19 mouse cellular contexts compared by ENCODE assay signal in the genomic region with DNA sequence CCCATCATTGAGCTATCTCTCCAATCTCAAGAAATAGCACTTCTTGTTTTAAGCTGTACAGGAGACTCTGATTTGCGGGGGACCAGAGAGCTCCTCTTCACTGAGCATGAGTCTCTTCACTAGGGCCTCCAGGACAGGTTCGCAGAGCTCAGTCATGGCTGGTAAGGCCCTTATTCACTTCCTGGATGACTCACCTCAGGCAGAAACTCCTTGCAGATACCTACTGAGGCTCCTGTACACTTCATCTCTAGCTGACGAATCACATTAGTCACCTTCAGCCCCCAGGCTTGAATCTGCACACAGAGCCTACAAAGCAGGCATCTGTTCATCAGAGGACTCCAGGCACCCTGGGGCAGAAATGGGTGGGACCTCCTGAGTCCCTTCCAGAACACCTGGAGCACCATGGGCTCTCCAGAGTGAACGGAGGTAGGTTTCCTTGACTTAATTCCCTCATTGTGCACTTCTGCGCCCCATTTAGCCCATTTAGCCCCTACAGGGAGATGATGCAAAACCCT.
A peak's percentile ranks its signal among the peaks of the same experiment; 100 is the strongest.
DNase-seq lines count a peak whose midpoint lies in the region; ATAC-seq and TF ChIP-seq lines count a peak whose summit lies in the region.
"Had no signal": no experiment of that assay in that cellular context is flagged by ENCODE, and none has a peak within 500 bp of the region (broad histone marks: within the 10 kb centered on the region; RNA-seq: fewer than 3 reads in every experiment).

No protein-coding gene starts in this region.

- H3K4me1 ChIP-seq in intestine, embryonic 15.5 days (replicated peaks) = peaks cover 28% of the 10 kb centered on the region
- H3K4me1 ChIP-seq: midbrain, embryonic 15.5 days had no signal

- POLR2A ChIA-PET in Patski (lab: Charles Lee) = no interaction called here

- no peak for TF ChIP-seq CTCF in Patski (IDR thresholded peaks at IDR 0.05)

- H3K9me3 ChIP-seq in intestine, embryonic 15.5 days = no peaks in the 10 kb centered on the region
- H3K9me3 ChIP-seq: forebrain, embryonic 12.5 days; heart, embryonic 13.5 days; hindbrain, embryonic 13.5 days; midbrain, embryonic 15.5 days had no signal

- H3K4me2 ChIP-seq in intestine, embryonic 15.5 days (replicated peaks) = no peak overlapping the region
- H3K4me2 ChIP-seq: forebrain, embryonic 12.5 days; heart, embryonic 13.5 days; hindbrain, embryonic 13.5 days; midbrain, embryonic 15.5 days had no signal

- peak; percentile 13 for DNase-seq in retina, postnatal 1 day
- no peak for DNase-seq in retina, embryonic 14.5 days (ENCODE audit: low spot score)
- DNase-seq in Patski (ENCODE audit: low read depth, low spot score) = no peak
- DNase-seq in embryo, embryonic 10 days (ENCODE audit: low spot score) = no peak
- DNase-seq in neural tube, embryonic 10.5 days (ENCODE audit: extremely low spot score, low spot score) = no peak
- no peak for DNase-seq in kidney, postnatal 4 days
- DNase-seq: cerebellum, adult 11-12 months; cerebellum, postnatal 36 days; gastrocnemius, postnatal 25 days; kidney, adult 2 months; liver, postnatal 0 days; thymus, postnatal 25 days had no signal

- peak; percentile 78 for ATAC-seq in Patski
- peak; percentile 64 for ATAC-seq in intestine, embryonic 15.5 days
- ATAC-seq: liver, postnatal 0 days; midbrain, embryonic 15.5 days had no signal

- in situ Hi-C loops in Patski (cut with MboI; ENCODE audit: low pct_unique_long_range_greater_than_20kb) = no loop called here

- no peaks in the 10 kb centered on the region for H3K36me3 ChIP-seq in intestine, embryonic 15.5 days
- H3K36me3 ChIP-seq: forebrain, embryonic 12.5 days; heart, embryonic 13.5 days; hindbrain, embryonic 13.5 days; midbrain, embryonic 15.5 days had no signal

- no peaks in the 10 kb centered on the region for H3K27me3 ChIP-seq in Patski
- H3K27me3 ChIP-seq in intestine, embryonic 15.5 days (replicated peaks) = no peaks in the 10 kb centered on the region
- H3K27me3 ChIP-seq: forebrain, embryonic 12.5 days; heart, embryonic 13.5 days; midbrain, embryonic 15.5 days had no signal

- H3K9ac ChIP-seq in intestine, embryonic 15.5 days = no peak overlapping the region
- H3K9ac ChIP-seq: forebrain, embryonic 12.5 days; heart, embryonic 13.5 days; hindbrain, embryonic 13.5 days; liver, postnatal 0 days; midbrain, embryonic 15.5 days had no signal

- peak overlapping the region; percentile 72 for H3K27ac ChIP-seq in intestine, embryonic 15.5 days
- H3K27ac ChIP-seq: forebrain, embryonic 12.5 days; hindbrain, embryonic 13.5 days; layer of hippocampus, adult 2 months; left cerebral cortex, adult 2 months; midbrain, embryonic 15.5 days had no signal

- CTCF ChIA-PET in Patski (lab: Charles Lee) = interaction anchor here (1.3 kb wide), 1 partner anchor 9 kb away, joined by 4 read pairs; no protein-coding TSS in a partner anchor

- no peak overlapping the region for H3K4me3 ChIP-seq in intestine, embryonic 15.5 days (replicated peaks)
- H3K4me3 ChIP-seq: forebrain, embryonic 12.5 days; heart, embryonic 13.5 days; hindbrain, embryonic 13.5 days; layer of hippocampus, adult 2 months; left cerebral cortex, adult 2 months; midbrain, embryonic 15.5 days had no signal

- WGBS in intestine, embryonic 15.5 days = 80% methylated on average over 5 of the region's 5 CpGs
